Mouse (Mus musculus): Measurements from ENCODE around the gene Tnni2. TPM values are rescaled to one million over a fixed set of nuclear protein-coding genes. Genes with fewer than 3 reads are reported as not detected.

Tnni2 gene
- polyA plus RNA-seq, 1 experiment from 2014 or later, result 4.9 TPM

Other genes starting within 250 kb of the Tnni2 start
- not detected in 2 replicates for gene Krtap5-3, start 240.4 kb upstream of the Tnni2 start, polyA plus RNA-seq (2015; fragmentation: Nextera tagmentation; extraction: Ambion mirVana)
- gene Gm7579, start 229.9 kb upstream of the Tnni2 start, polyA plus RNA-seq (2015; fragmentation: Nextera tagmentation; extraction: Ambion mirVana), result not detected in 2 replicates
- not detected in 2 replicates for gene Krtap5-5, start 211.8 kb upstream of the Tnni2 start, polyA plus RNA-seq (2015; fragmentation: Nextera tagmentation; extraction: Ambion mirVana)
- not detected in 2 replicates for gene Gm40460, start 200.7 kb upstream of the Tnni2 start, polyA plus RNA-seq (2015; fragmentation: Nextera tagmentation; extraction: Ambion mirVana)
- not detected in 2 replicates for gene Gm2431, start 183.5 kb upstream of the Tnni2 start, polyA plus RNA-seq (2015; fragmentation: Nextera tagmentation; extraction: Ambion mirVana)
- not detected in 2 replicates for gene Gm4559, start 167.4 kb upstream of the Tnni2 start, polyA plus RNA-seq (2015; fragmentation: Nextera tagmentation; extraction: Ambion mirVana)
- not detected in 2 replicates for gene Krtap5-1, start 144.7 kb upstream of the Tnni2 start, polyA plus RNA-seq (2015; fragmentation: Nextera tagmentation; extraction: Ambion mirVana)
- gene Krtap5-4, start 138.3 kb upstream of the Tnni2 start, polyA plus RNA-seq (2015; fragmentation: Nextera tagmentation; extraction: Ambion mirVana), result not detected in 2 replicates
- 1.9 and 2.0 TPM in 2 replicates for gene Ifitm10, start 68.1 kb upstream of the Tnni2 start, polyA plus RNA-seq (2015; fragmentation: Nextera tagmentation; extraction: Ambion mirVana)
- 1.2 and 1.9 TPM in 2 replicates for gene Gm49369, start 59.1 kb upstream of the Tnni2 start, polyA plus RNA-seq (2015; fragmentation: Nextera tagmentation; extraction: Ambion mirVana)
- 282 and 329 TPM in 2 replicates for gene Ctsd, start 53.8 kb upstream of the Tnni2 start, polyA plus RNA-seq (2015; fragmentation: Nextera tagmentation; extraction: Ambion mirVana)
- 5.4 and 5.6 TPM in 2 replicates for gene Syt8, start 7.0 kb upstream of the Tnni2 start, polyA plus RNA-seq (2015; fragmentation: Nextera tagmentation; extraction: Ambion mirVana)
- gene Lsp1, start 19.0 kb downstream of the Tnni2 start, polyA plus RNA-seq (2015; fragmentation: Nextera tagmentation; extraction: Ambion mirVana), result 130 and 145 TPM in 2 replicates
- 1.4 and 4.3 TPM in 2 replicates for gene Tnnt3, start 57.0 kb downstream of the Tnni2 start, polyA plus RNA-seq (2015; fragmentation: Nextera tagmentation; extraction: Ambion mirVana)
- 44.9 and 57.4 TPM in 2 replicates for gene Mrpl23, start 90.9 kb downstream of the Tnni2 start, polyA plus RNA-seq (2015; fragmentation: Nextera tagmentation; extraction: Ambion mirVana)
- gene Igf2, start 225.0 kb downstream of the Tnni2 start, polyA plus RNA-seq (2015; fragmentation: Nextera tagmentation; extraction: Ambion mirVana), result 958 and 978 TPM in 2 replicates
- gene Gm49394, start 228.1 kb downstream of the Tnni2 start, polyA plus RNA-seq (2015; fragmentation: Nextera tagmentation; extraction: Ambion mirVana), result 1.0 and 1.4 TPM in 2 replicates

Measured in intestine, embryonic 15.5 days (tissue).